Mouse (Mus musculus) thymus, postnatal 25 days (tissue): Measurements from ENCODE around the gene Noxred1.
"Not testable (repeated sequence)": the region's sequence is repeated elsewhere in the genome, so short reads cannot be mapped to it uniquely, and the experiment has no call there.

Experiments used
- DNase-seq: peaks from one replicate; pipeline ENCODE4 v3.0.0; 2022

Gene Noxred1

DNA sequence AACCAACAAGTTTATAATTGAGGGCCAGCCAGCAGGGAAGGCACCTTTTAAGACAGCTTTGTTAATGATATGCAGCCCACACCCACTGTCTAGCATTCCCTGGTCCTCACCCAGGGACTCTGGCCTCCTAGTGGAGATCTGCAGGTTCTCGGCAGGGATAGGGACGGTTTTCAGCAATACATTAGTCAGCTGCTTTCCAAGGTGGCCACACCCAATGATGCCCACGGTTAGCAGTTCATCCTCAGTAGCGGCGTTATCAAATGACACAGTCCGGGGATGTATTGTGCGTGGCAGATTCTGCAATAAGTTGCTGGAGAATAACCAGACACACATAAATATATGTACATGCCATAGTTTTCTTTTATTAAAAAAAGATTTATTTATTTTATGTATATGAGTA is 11.7 kb downstream of the Noxred1 start:
- DNase-seq = no peak

DNA sequence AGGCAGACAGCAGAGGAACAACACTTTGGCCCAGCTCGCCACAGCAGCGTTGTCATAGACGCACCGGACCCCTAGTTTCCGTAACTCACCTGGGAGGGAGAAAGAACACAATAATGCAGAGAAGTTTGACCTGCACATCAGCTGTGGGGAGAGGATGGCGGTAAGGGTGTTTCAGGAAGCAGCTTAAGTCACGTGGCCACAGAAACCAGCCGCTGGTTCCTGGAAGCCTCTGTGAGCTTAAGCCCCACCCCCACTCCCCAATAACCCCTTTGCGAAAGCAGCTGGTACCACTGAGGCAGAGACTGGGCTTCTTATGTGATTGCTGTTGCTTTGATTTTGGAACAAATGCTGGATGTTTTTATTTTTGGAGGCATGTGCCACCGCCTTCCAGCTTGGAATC is 13.6 kb downstream of the Noxred1 start:
- DNase-seq = no peak

DNA sequence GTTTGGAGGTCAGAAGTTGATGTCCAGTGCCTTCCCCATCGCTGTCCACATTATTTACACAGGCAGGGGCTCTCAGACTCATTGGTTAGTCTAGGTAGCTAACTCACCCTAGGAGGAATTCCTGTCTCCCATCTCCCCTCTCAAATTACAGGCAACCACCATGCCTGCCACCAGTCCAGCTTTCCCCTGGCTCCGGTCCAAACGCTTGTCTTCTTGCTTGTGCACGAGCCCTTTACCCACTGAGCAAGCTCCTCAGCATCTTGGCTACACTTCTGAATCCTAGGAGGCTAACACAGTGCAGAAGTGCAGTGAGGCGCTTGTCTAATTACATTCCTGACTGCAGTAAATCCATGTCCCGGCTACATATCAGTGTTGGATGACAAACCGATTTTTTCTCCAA is 19.2 kb downstream of the Noxred1 start:
- DNase-seq = no peak

DNA sequence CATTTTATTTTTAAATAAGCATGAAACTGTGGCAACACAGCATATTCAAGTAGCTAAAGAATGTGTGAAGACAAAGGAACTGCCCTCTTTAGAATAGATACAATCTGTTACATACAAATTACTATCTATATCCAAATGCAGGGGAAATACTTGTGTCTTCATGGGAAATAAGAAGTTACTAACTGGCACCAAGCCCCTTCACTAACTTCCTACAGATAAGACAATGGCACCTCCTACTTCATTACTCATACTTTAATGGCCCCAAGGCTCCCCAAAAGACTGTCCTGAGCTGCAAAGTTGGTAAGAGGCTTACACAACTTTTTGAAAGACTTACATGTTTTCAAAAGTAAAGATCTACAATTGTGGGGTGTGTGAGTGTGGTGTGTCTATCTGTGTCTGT is 20.9 kb downstream of the Noxred1 start:
- no peak for DNase-seq

DNA sequence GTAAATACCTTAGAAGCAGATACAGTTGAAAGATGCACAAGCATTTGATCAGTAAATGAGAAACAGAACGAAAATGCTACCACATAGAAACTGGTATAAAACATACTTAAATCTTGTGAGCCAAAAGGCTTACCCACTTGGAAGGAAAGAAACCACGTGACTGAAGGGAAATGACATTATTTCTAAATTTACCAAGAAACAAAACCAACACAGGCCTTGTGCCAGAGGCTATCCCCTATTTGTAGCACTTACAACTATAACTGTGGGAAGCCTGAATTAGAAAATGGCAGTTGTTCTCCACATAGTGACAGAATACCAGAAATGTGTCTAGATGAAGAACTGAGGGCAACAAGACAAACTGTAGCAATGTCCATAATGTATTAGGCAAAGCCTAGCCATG is 22.5 kb downstream of the Noxred1 start:
- no peak for DNase-seq

- DNase-seq = no peak
Observed at GRCm38 (mm10) chr12:87212844-87213606, 25.5 kb downstream of the Noxred1 start.

GRCm38 (mm10) chr12:87205789-87206188 is 32.7 kb downstream of the Noxred1 start:
- DNase-seq = not testable (repeated sequence)

DNA sequence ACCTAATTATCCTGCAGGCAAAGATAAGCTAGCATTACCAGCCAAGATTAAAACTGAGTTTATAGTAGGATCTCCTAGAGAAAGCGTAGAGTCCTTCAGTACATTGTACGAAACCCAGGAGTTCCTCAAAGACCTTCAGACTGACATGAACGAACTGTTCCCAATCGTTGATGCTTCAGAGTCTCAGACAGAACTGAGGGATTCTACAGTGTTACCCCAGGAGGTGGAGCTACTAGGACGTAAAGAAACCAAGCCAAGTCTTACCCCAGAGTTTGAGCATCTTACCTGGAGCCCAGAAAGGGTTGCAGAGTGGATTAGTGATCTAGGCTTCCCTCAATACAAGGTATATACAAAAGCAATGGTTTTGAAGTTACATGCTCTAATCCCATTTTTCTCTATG is 36.8 kb downstream of the Noxred1 start:
- DNase-seq = no peak

- DNase-seq = peak; percentile 89
Observed at GRCm38 (mm10) chr12:87199973-87200586, 38.5 kb downstream of the Noxred1 start, which contains the start of gene Tmed8. TSS of gene Tmed8 (minus strand) at chr12:87200454.

DNA sequence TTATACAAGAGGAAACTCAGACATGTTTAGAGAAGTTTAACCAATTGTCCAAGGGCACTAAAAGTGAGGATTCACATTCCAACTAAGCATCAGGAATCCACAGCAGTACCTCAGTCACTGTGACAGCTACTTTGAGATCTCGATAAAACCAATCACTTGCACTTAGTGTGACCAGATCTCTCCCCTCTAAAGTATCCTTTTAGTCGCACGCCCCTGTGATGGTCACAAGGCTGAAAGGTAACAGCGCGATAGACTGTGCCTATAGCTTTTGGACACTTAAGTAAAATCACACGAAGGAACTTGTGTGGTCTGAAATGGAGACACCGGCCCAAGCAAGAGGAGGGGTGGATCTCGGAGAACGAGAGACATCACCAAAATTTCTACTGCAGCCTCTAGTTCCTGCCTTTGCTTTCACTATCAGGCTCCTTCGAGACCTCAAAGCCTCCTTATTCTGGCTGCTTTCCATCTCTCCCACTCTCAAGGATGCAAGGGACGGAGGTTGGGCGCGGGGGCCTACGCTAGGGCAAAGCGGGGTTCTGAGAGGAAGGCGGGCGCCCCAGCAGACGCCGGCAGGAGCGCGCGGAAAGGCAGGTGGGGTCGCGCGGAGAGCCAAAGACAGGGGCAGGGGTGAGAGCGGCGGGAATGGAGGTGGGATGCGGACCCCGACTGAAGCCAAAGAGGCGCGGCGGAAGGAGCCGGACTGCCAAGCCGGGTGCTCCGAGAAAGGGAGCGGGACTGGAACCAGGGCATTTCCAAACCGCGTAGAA is 39.1 kb downstream of the Noxred1 start, which contains the start of gene Samd15:
Gene Samd15, plus strand, starts transcription at position 518 of the 767 bp plus-strand sequence.
- DNase-seq = peak; percentile 76

DNA sequence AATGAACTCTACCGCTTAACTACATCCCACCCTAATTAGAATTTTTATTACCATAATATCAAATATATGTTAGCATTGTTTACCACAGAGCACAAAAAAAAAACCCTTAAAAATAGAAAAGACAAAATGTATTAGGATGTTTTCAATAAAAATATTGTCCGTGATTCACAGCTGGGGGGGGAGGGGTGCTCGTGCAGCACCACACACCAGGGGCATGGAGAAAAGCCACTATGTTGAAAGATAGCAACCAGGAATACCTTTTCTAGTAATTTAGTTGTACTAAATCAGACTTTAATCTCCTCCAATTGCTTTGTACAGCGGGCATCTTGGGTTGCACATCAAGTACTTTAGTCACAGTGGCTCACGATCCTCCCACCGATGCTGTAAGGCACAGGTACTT is 39.7 kb downstream of the Noxred1 start:
- DNase-seq = no peak

DNA sequence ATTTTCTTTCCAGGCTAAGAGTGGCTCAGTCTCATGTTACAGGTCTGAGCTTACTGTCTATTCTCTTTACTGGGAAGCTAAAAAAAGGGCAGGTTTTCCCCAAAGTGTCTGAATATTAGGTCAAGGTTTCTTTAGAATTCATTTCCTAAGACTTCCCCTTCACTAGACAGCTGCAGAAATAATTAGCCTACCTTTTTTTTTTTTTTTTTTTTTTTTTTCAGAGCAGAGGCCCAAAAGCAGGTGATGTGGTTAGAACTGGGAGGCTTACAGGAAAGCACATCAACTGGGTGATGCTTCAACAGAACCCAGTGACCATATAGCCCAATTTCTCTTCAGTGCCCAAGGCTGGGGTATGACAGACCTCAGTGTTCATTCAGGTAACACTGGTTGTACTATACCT is 42.2 kb downstream of the Noxred1 start:
- no peak for DNase-seq

DNA sequence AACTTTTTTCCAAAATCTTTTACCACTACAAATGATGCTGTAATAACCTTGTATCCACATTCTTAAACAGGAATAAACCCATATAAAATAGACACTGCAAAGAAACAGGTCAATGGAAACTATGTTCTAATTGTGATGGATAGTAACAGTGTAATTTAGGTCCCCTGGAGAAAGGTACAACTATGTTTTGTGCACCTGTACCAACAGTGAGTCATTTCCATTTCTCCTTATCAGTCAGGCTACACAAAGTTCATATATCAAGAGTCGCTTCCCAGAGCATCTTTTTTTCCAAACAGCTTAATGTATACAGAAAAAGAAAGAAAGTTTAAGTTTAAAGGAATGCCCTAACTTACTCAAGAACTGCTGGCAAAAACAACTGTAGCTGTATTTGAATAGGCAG is 43.5 kb downstream of the Noxred1 start:
- no peak for DNase-seq

DNA sequence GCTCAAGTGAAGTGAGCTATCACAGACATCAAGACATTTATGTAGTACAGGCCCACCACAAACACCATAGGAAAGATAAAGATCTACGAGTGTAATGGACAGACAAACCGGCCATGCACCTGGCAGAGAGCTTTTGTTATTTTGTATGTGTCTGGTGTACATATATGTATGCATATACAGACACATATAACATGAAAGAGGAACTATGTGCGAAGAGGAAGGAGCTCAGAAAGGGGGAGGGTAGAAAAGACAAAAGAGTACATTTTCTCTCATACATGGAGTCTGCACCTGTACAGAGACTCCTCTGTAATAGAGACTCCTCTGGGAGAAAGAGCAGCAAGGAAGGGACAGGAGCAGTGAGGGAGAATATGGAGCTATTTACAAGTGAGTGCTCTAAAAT is 45.5 kb downstream of the Noxred1 start:
- no peak for DNase-seq

- no peak for DNase-seq
Observed at GRCm38 (mm10) chr12:87177631-87178030, 60.9 kb downstream of the Noxred1 start.

GRCm38 (mm10) chr12:87175194-87175946 is 63.2 kb downstream of the Noxred1 start:
- DNase-seq = no peak
